Comparison of ENCODE assay signal across 23 mouse cellular contexts in genomic region chr5:42036388-42037082, GRCm38 (mm10). TPM values are rescaled to one million over a fixed set of nuclear protein-coding genes. Genes with fewer than 3 reads are reported as not detected.
DNase-seq lines count a peak whose midpoint lies in the region; ATAC-seq and TF ChIP-seq lines count a peak whose summit lies in the region.
"Had no signal": no experiment of that assay in that cellular context is flagged by ENCODE, and none has a peak within 500 bp of the region (broad histone marks: within the 10 kb centered on the region; RNA-seq: fewer than 3 reads in every experiment).

No protein-coding gene starts in this region.

- peak; percentile 55; the same call in 1 of the 2 replicates for ATAC-seq in forebrain, embryonic 12.5 days (ENCODE audit: low FRiP score)
- ATAC-seq in midbrain, embryonic 14.5 days (ENCODE audit: low FRiP score, low TSS enrichment), result peak; percentile 63; the same call in 1 of the 2 replicates
- ATAC-seq in monocyte, adult 5-6 weeks (replicated peaks; ENCODE audit: insufficient number of reproducible peaks, low FRiP score, low TSS enrichment, poor library complexity, severe bottlenecking), result no peak
- ATAC-seq: intestine, embryonic 15.5 days had no signal

- H3K4me3 ChIP-seq in forebrain, embryonic 12.5 days (replicated peaks), result no peak overlapping the region
- no peak overlapping the region for H3K4me3 ChIP-seq in forebrain, embryonic 10.5 days
- no peak overlapping the region for H3K4me3 ChIP-seq in left cerebral cortex, adult 2 months
- no peak overlapping the region for H3K4me3 ChIP-seq in midbrain, embryonic 14.5 days (replicated peaks; ENCODE audit: low read depth, low read length)
- H3K4me3 ChIP-seq: intestine, embryonic 15.5 days; liver, embryonic 13.5 days; stomach, embryonic 15.5 days had no signal

- WGBS in forebrain, embryonic 12.5 days, result 57% methylated on average over 15 of the region's 15 CpGs
- 53% methylated on average over 15 of the region's 15 CpGs for WGBS in forebrain, embryonic 10.5 days
- 43% methylated on average over 15 of the region's 15 CpGs for WGBS in midbrain, embryonic 14.5 days

- no peaks in the 10 kb centered on the region for H3K36me3 ChIP-seq in forebrain, embryonic 12.5 days (replicated peaks)
- H3K36me3 ChIP-seq in forebrain, embryonic 10.5 days (replicated peaks), result no peaks in the 10 kb centered on the region
- no peaks in the 10 kb centered on the region for H3K36me3 ChIP-seq in midbrain, embryonic 14.5 days (ENCODE audit: control insufficient read depth, insufficient read depth, low read length)
- H3K36me3 ChIP-seq: intestine, embryonic 15.5 days; liver, embryonic 13.5 days; stomach, embryonic 15.5 days had no signal

- TF ChIP-seq CTCF in left cerebral cortex, adult 2 months (IDR thresholded peaks at IDR 0.05), result peak; percentile 9; the same call in 1 of the 2 replicates

- H3K9me3 ChIP-seq in forebrain, embryonic 12.5 days, result no peaks in the 10 kb centered on the region
- no peaks in the 10 kb centered on the region for H3K9me3 ChIP-seq in forebrain, embryonic 10.5 days
- no peaks in the 10 kb centered on the region for H3K9me3 ChIP-seq in midbrain, embryonic 14.5 days (ENCODE audit: control insufficient read depth, low read length)
- H3K9me3 ChIP-seq: intestine, embryonic 15.5 days; stomach, embryonic 15.5 days had no signal

- H3K4me1 ChIP-seq in forebrain, embryonic 12.5 days, result no peaks in the 10 kb centered on the region
- peaks cover 4% of the 10 kb centered on the region; the same call in 1 of the 2 replicates for H3K4me1 ChIP-seq in forebrain, embryonic 10.5 days
- H3K4me1 ChIP-seq in midbrain, embryonic 14.5 days (ENCODE audit: control insufficient read depth, insufficient read depth, low read length), result no peaks in the 10 kb centered on the region
- H3K4me1 ChIP-seq: intestine, embryonic 15.5 days; liver, embryonic 13.5 days; stomach, embryonic 15.5 days had no signal

- no peaks in the 10 kb centered on the region for H3K27me3 ChIP-seq in forebrain, embryonic 12.5 days
- no peaks in the 10 kb centered on the region for H3K27me3 ChIP-seq in forebrain, embryonic 10.5 days (ENCODE audit: poor library complexity, severe bottlenecking)
- H3K27me3 ChIP-seq in midbrain, embryonic 14.5 days (ENCODE audit: control insufficient read depth, insufficient read depth, low read length), result no peaks in the 10 kb centered on the region
- H3K27me3 ChIP-seq: intestine, embryonic 15.5 days; liver, embryonic 13.5 days; stomach, embryonic 15.5 days had no signal

- DNase-seq in forebrain, embryonic 10.5 days (ENCODE audit: extremely low spot score, low spot score), result no peak
- DNase-seq in left cerebral cortex, adult 2 months (ENCODE audit: extremely low spot score in 1 of 2, low spot score in 2 of 2), result peak in 1 of 2 experiments; percentile 11
- no peak for DNase-seq in left cerebral cortex, adult 8-10 months (ENCODE audit: low spot score in 2 of 2)
- peak; percentile 28 for DNase-seq in brain, adult 2 months (ENCODE audit: low read depth, low spot score)
- DNase-seq in midbrain, embryonic 14.5 days, result peak; percentile 49
- no peak for DNase-seq in lung, postnatal 25 days (ENCODE audit: low spot score)
- DNase-seq: adrenal gland, postnatal 14 days; cerebellum, postnatal 25 days; gastrocnemius, postnatal 25 days; heart, postnatal 10 days; kidney, postnatal 10 days; liver, embryonic 13.5 days; spleen, adult 18-20 months had no signal

- H3K4me2 ChIP-seq in forebrain, embryonic 12.5 days, result no peak overlapping the region
- H3K4me2 ChIP-seq in midbrain, embryonic 14.5 days (ENCODE audit: low read length), result no peak overlapping the region
- H3K4me2 ChIP-seq: intestine, embryonic 15.5 days; liver, embryonic 13.5 days; stomach, embryonic 15.5 days had no signal

- no peak overlapping the region for H3K27ac ChIP-seq in forebrain, embryonic 12.5 days
- H3K27ac ChIP-seq in forebrain, embryonic 10.5 days, result no peak overlapping the region
- no peak overlapping the region for H3K27ac ChIP-seq in left cerebral cortex, adult 2 months
- H3K27ac ChIP-seq in midbrain, embryonic 14.5 days (replicated peaks; ENCODE audit: low read depth, low read length), result no peak overlapping the region; the same call in none of the 2 replicates
- H3K27ac ChIP-seq: intestine, embryonic 15.5 days; liver, embryonic 13.5 days; stomach, embryonic 15.5 days had no signal

- no peak overlapping the region for H3K9ac ChIP-seq in forebrain, embryonic 12.5 days
- H3K9ac ChIP-seq in midbrain, embryonic 14.5 days (replicated peaks; ENCODE audit: low read length), result no peak overlapping the region
- H3K9ac ChIP-seq: intestine, embryonic 15.5 days; liver, embryonic 13.5 days; stomach, embryonic 15.5 days had no signal

- intact Hi-C loops in left cerebral cortex, adult 2 months (cut with DNase I), result no loop called here

RNA-seq across cellular contexts. Expression of gene Gm16223, which starts 31.2 kb away (rescaled TPM):
- polyA plus RNA-seq in forebrain, embryonic 12.5 days (2016; fragmentation: Nextera tagmentation; extraction: Ambion mirVana), result 0.09 TPM in 1 of 2 replicates, not detected in the other
- polyA plus RNA-seq in forebrain, embryonic 10.5 days (2016; fragmentation: Nextera tagmentation; extraction: Ambion mirVana), result not detected in 2 replicates
- under 1 TPM in 1 of 2 experiments, not detected in 1; 0.14 TPM for total RNA-seq in left cerebral cortex, adult 2 months (2021)
- under 1 TPM in 3 of 4 experiments, not detected in 1; 0.13 to 0.21 (median 0.15) TPM for total RNA-seq in left cerebral cortex, adult 8-10 months (2022)
- polyA plus RNA-seq in midbrain, embryonic 14.5 days (2014; fragmentation: Nextera tagmentation; extraction: Ambion mirVana), result not detected in 2 replicates
- not detected in 3 replicates for total RNA-seq in monocyte, adult 5-6 weeks (2017)
- total RNA-seq: gastrocnemius, postnatal 25 days; heart, postnatal 10 days; MEL had no signal
- polyA plus RNA-seq: C2C12; embryonic facial prominence, embryonic 14.5 days; frontal cortex, adult 2 months; intestine, embryonic 15.5 days; limb, embryonic 11.5 days; liver, embryonic 13.5 days; lung, embryonic 16.5 days; stomach, embryonic 15.5 days had no signal

Comparison
In these comparisons a context has a peak if more than half of its experiments do, and no peak if none do; other contexts are left out.
1. DNase-seq: peak in brain, adult 2 months (single experiment) and midbrain, embryonic 14.5 days (single experiment); none in forebrain, embryonic 10.5 days (single experiment), left cerebral cortex, adult 8-10 months (0 of 2) and lung, postnatal 25 days (single experiment).